Comparison of ENCODE assay signal across 7 mouse cellular contexts in the genomic region with DNA sequence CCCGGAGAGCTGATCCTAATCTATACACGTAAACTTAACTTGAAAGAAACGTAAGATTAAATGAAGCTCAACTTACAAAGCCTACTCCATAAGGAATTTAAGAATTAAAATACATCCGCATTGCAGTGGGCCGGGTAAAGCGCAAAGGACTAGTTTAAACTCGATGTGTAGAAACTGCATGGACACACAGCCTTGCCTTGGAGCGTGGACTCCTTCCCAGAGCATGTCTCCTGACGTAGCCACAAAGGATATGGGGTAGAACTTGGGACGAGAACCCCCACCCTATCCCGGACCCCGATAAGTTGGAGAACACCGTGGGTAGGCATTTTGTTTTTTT. TPM values are rescaled to one million over a fixed set of nuclear protein-coding genes. Genes with fewer than 3 reads are reported as not detected.
A peak's percentile ranks its signal among the peaks of the same experiment; 100 is the strongest.
DNase-seq lines count a peak whose midpoint lies in the region; ATAC-seq and TF ChIP-seq lines count a peak whose summit lies in the region.

No protein-coding gene starts in this region.

- H3K4me3 ChIP-seq in liver, adult 2 months (ENCODE audit: insufficient read depth, low read depth, low read length) = peak overlapping the region; percentile 75
- peak overlapping the region; percentile 77 for H3K4me3 ChIP-seq in embryonic facial prominence, embryonic 13.5 days
- H3K4me3 ChIP-seq in intestine, embryonic 15.5 days (replicated peaks) = peak overlapping the region; percentile 79
- H3K4me3 ChIP-seq in neural tube, embryonic 14.5 days (ENCODE audit: low read depth, low read length) = peak overlapping the region; percentile 80

- under 1% methylated on average over 13 of the region's 13 CpGs for WGBS in liver, adult 2 months
- WGBS in embryonic facial prominence, embryonic 13.5 days = 0% methylated on average over 13 of the region's 13 CpGs
- WGBS in intestine, embryonic 15.5 days = under 1% methylated on average over 13 of the region's 13 CpGs
- 0% methylated on average over 13 of the region's 13 CpGs for WGBS in neural tube, embryonic 14.5 days

- no peaks in the 10 kb centered on the region for H3K27me3 ChIP-seq in liver, adult 2 months (ENCODE audit: control insufficient read depth, insufficient read depth, low read length)
- H3K27me3 ChIP-seq in embryonic facial prominence, embryonic 13.5 days = no peaks in the 10 kb centered on the region
- H3K27me3 ChIP-seq in intestine, embryonic 15.5 days (replicated peaks) = no peaks in the 10 kb centered on the region
- no peaks in the 10 kb centered on the region for H3K27me3 ChIP-seq in neural tube, embryonic 14.5 days (ENCODE audit: control insufficient read depth, insufficient read depth, low read length)

- no peak for TF ChIP-seq CTCF in liver, adult 2 months (IDR thresholded peaks at IDR 0.05; ENCODE audit: low read depth, low read length)

- peaks cover 11% of the 10 kb centered on the region for H3K4me1 ChIP-seq in liver, adult 2 months (ENCODE audit: control insufficient read depth, insufficient read depth, low read length)
- peaks cover 41% of the 10 kb centered on the region for H3K4me1 ChIP-seq in embryonic facial prominence, embryonic 13.5 days
- peaks cover 14% of the 10 kb centered on the region for H3K4me1 ChIP-seq in intestine, embryonic 15.5 days (replicated peaks)
- H3K4me1 ChIP-seq in neural tube, embryonic 14.5 days (ENCODE audit: control insufficient read depth, insufficient read depth, low read length) = peaks cover 12% of the 10 kb centered on the region

- H3K27ac ChIP-seq in liver, adult 2 months (replicated peaks; ENCODE audit: insufficient read depth, low read depth, low read length) = peak overlapping the region; percentile 82
- peak overlapping the region; percentile 86 for H3K27ac ChIP-seq in embryonic facial prominence, embryonic 13.5 days
- peak overlapping the region; percentile 80 for H3K27ac ChIP-seq in intestine, embryonic 15.5 days
- H3K27ac ChIP-seq in neural tube, embryonic 14.5 days (ENCODE audit: low read depth, low read length) = peak overlapping the region; percentile 71

- H3K9me3 ChIP-seq in embryonic facial prominence, embryonic 13.5 days = no peaks in the 10 kb centered on the region
- H3K9me3 ChIP-seq in intestine, embryonic 15.5 days = no peaks in the 10 kb centered on the region
- no peaks in the 10 kb centered on the region for H3K9me3 ChIP-seq in neural tube, embryonic 14.5 days (ENCODE audit: control insufficient read depth, low read length)

- ATAC-seq in embryonic facial prominence, embryonic 13.5 days (ENCODE audit: insufficient number of reproducible peaks, insufficient read depth, low FRiP score, low TSS enrichment, low read depth) = 0 out of 2 replicates have a peak, but pooled peaks have one; percentile 4
- ATAC-seq in intestine, embryonic 15.5 days = no peak
- ATAC-seq in neural tube, embryonic 14.5 days (ENCODE audit: low read depth) = no peak

- no peaks in the 10 kb centered on the region for H3K36me3 ChIP-seq in liver, adult 2 months (ENCODE audit: control insufficient read depth, insufficient read depth, low read length)
- no peaks in the 10 kb centered on the region for H3K36me3 ChIP-seq in embryonic facial prominence, embryonic 13.5 days
- no peaks in the 10 kb centered on the region for H3K36me3 ChIP-seq in intestine, embryonic 15.5 days
- no peaks in the 10 kb centered on the region for H3K36me3 ChIP-seq in neural tube, embryonic 14.5 days (ENCODE audit: control insufficient read depth, insufficient read depth, low read length)

- peak overlapping the region; percentile 78 for H3K9ac ChIP-seq in liver, adult 2 months (ENCODE audit: low read depth, low read length)
- H3K9ac ChIP-seq in embryonic facial prominence, embryonic 13.5 days = peak overlapping the region; percentile 91
- H3K9ac ChIP-seq in intestine, embryonic 15.5 days = peak overlapping the region; percentile 81
- H3K9ac ChIP-seq in neural tube, embryonic 14.5 days (replicated peaks; ENCODE audit: low read depth, low read length) = peak overlapping the region; percentile 74

- DNase-seq in liver, adult 2 months (ENCODE audit: extremely low read depth, low read depth, low spot score) = peak; percentile 53
- no peak for DNase-seq in liver
- no peak for DNase-seq in thymus, postnatal 14 days
- DNase-seq in layer of hippocampus, postnatal 25 days (ENCODE audit: extremely low spot score in 1 of 2, low spot score in 1 of 2) = no peak

- H3K4me2 ChIP-seq in embryonic facial prominence, embryonic 13.5 days = peak overlapping the region; percentile 81
- peak overlapping the region; percentile 77 for H3K4me2 ChIP-seq in intestine, embryonic 15.5 days (replicated peaks)
- H3K4me2 ChIP-seq in neural tube, embryonic 14.5 days (ENCODE audit: low read depth, low read length) = peak overlapping the region; percentile 91

- TF ChIP-seq POLR2A in liver, adult 2 months (IDR thresholded peaks at IDR 0.05; ENCODE audit: extremely low read depth, insufficient read depth, low read length) = no peak

- peaks cover 6% of the 10 kb centered on the region; the same call in 1 of the 2 replicates for H3K79me2 ChIP-seq in liver, adult 2 months (ENCODE audit: control insufficient read depth, insufficient read depth, low read length)

RNA-seq across cellular contexts. Expression of a gene that starts 3.7 kb away (rescaled TPM):
- total RNA-seq in liver, adult 2 months (2014; rRNA removed) = 4.0 and 5.7 TPM in 2 replicates
- polyA plus RNA-seq in liver, adult 2 months (2012; rRNA removed) = 2.4 and 2.9 TPM in 2 replicates
- 34.6 and 36.6 TPM in 2 replicates for polyA plus RNA-seq in embryonic facial prominence, embryonic 13.5 days (2015; fragmentation: Nextera tagmentation; extraction: Ambion mirVana)
- polyA plus RNA-seq in intestine, embryonic 15.5 days (2015; fragmentation: Nextera tagmentation; extraction: Ambion mirVana) = 23.1 and 24.8 TPM in 2 replicates
- 28.0 and 29.5 TPM in 2 replicates for polyA plus RNA-seq in neural tube, embryonic 14.5 days (2014; fragmentation: Nextera tagmentation; extraction: Ambion mirVana)
- 10 to 100 TPM; 25.7 to 35.3 TPM for total RNA-seq in layer of hippocampus, postnatal 25 days (2021)
